Mouse (Mus musculus) forebrain, embryonic 12.5 days (tissue): ENCODE data around the gene Prkca. TPM values are rescaled to one million over a fixed set of nuclear protein-coding genes. Genes with fewer than 3 reads are reported as not detected.

Source experiments
- ATAC-seq: fragments of 200-750 bp; cut with Nextera tagmentation; 2 replicates; pipeline ENCODE4 v1.8.0; 2017; ENCODE audit warnings: moderate TSS enrichment; ENCODE audit not compliant: low FRiP score
- H3K27ac ChIP-seq: fragments of 300-500 bp; sonication (generic); 2 replicates; pipeline ENCODE4 v1.5.1; 2016; ENCODE audit warnings: mild to moderate bottlenecking
- H3K27me3 ChIP-seq: fragments of 300-500 bp; sonication (generic); 2 replicates; pipeline ENCODE4 v1.6.1; 2016; ENCODE audit warnings: mild to moderate bottlenecking
- H3K36me3 ChIP-seq: fragments of 300-500 bp; sonication (generic); replicated peaks from 2 replicates; pipeline ENCODE4 v1.6.1; 2016; ENCODE audit warnings: mild to moderate bottlenecking
- H3K4me1 ChIP-seq: fragments of 300-500 bp; sonication (generic); 2 replicates; pipeline ENCODE4 v1.6.1; 2016
- H3K4me2 ChIP-seq: fragments of 300-500 bp; sonication (generic); 2 replicates; pipeline ENCODE4 v1.6.1; 2016; ENCODE audit warnings: mild to moderate bottlenecking, moderate library complexity
- H3K4me3 ChIP-seq: fragments of 300-500 bp; sonication (generic); replicated peaks from 2 replicates; pipeline ENCODE4 v1.5.1; 2016; ENCODE audit warnings: mild to moderate bottlenecking
- H3K9ac ChIP-seq: fragments of 300-500 bp; sonication (generic); 2 replicates; pipeline ENCODE4 v1.6.1; 2016; ENCODE audit warnings: mild to moderate bottlenecking
- H3K9me3 ChIP-seq: fragments of 300-500 bp; sonication (generic); 2 replicates; pipeline ENCODE4 v1.6.1; 2016
- WGBS: fragments of 180-500 bp; shearing (Covaris S2); methylation state at CpG from one replicate; pipeline ENCODE4 v1.1.7; 2016; 5-methylcytosine and 5-hydroxymethylcytosine counted together
- polyA plus RNA-seq: library from polyadenylated mRNA; unstranded; fragments of >200 nt; fragmentation: Nextera tagmentation; extraction: Ambion mirVana; gene quantifications from 2 replicates; pipeline ENCODE4 v1.2.1, GENCODE M21; 2016

Prkca gene
- polyA plus RNA-seq, 1 experiment from 2014 or later: 4.6 TPM

- Histone ChIP-seq H3K9ac (no peak overlapping the region), H3K4me3 (no peak overlapping the region), H3K36me3 (no peaks in the 10 kb centered on the region), H3K4me2 (no peak overlapping the region), H3K27me3 (no peaks in the 10 kb centered on the region; the same call in 1 of the 2 replicates), H3K9me3 (no peaks in the 10 kb centered on the region), H3K4me1 (peaks cover 24% of the 10 kb centered on the region), H3K27ac (no peak overlapping the region)
- ATAC-seq: no peak
- WGBS: 92% methylated on average over 8 of the region's 8 CpGs
Observed at GRCm38 (mm10) chr11:108155088-108155580, 188.6 kb downstream of the Prkca start.

- no peak for ATAC-seq
- WGBS: 82% methylated on average over 9 of the region's 9 CpGs
- peaks cover 3% of the 10 kb centered on the region; the same call in 1 of the 2 replicates for H3K27me3 ChIP-seq
Observed at GRCm38 (mm10) chr11:108153997-108154841, 189.5 kb downstream of the Prkca start.

GRCm38 (mm10) chr11:108152591-108152990 is 191.1 kb downstream of the Prkca start:
- H3K27me3 ChIP-seq: peaks cover 3% of the 10 kb centered on the region; the same call in 1 of the 2 replicates
- peaks cover 41% of the 10 kb centered on the region for H3K4me1 ChIP-seq
- no peak overlapping the region for H3K27ac ChIP-seq
- 63% methylated on average over 4 of the region's 4 CpGs for WGBS
- no peaks in the 10 kb centered on the region for H3K9me3 ChIP-seq
- H3K36me3 ChIP-seq: no peaks in the 10 kb centered on the region
- H3K9ac ChIP-seq: no peak overlapping the region
- H3K4me3 ChIP-seq: no peak overlapping the region
- no peak overlapping the region for H3K4me2 ChIP-seq
- no peak for ATAC-seq

More at GRCm38 (mm10) chr11:108153997-108154841, 189.5 kb downstream of the Prkca start:
- no peaks in the 10 kb centered on the region for H3K9me3 ChIP-seq
- H3K27ac ChIP-seq: no peak overlapping the region
- no peaks in the 10 kb centered on the region for H3K36me3 ChIP-seq
- no peak overlapping the region for H3K4me3 ChIP-seq
- no peak overlapping the region for H3K9ac ChIP-seq
- no peak overlapping the region for H3K4me2 ChIP-seq
- H3K4me1 ChIP-seq: peaks cover 29% of the 10 kb centered on the region

GRCm38 (mm10) chr11:108150410-108150809 is 193.3 kb downstream of the Prkca start:
- Histone ChIP-seq H3K27ac (0 out of 2 replicates have a peak overlapping the region, but pooled peaks have one; percentile 19), H3K9me3 (no peaks in the 10 kb centered on the region), H3K36me3 (no peaks in the 10 kb centered on the region), H3K27me3 (peaks cover 3% of the 10 kb centered on the region; the same call in 1 of the 2 replicates), H3K4me3 (no peak overlapping the region), H3K9ac (no peak overlapping the region), H3K4me1 (peaks cover 48% of the 10 kb centered on the region), H3K4me2 (no peak overlapping the region)
- WGBS: 27% methylated on average over 7 of the region's 7 CpGs
- no peak for ATAC-seq

GRCm38 (mm10) chr11:108149187-108149586 is 194.5 kb downstream of the Prkca start:
- ATAC-seq: no peak

GRCm38 (mm10) chr11:108148491-108148890 is 195.2 kb downstream of the Prkca start:
- no peaks in the 10 kb centered on the region for H3K36me3 ChIP-seq
- no peak for ATAC-seq
- WGBS: 26% methylated on average over 4 of the region's 4 CpGs
- peaks cover 44% of the 10 kb centered on the region for H3K4me1 ChIP-seq
- H3K4me2 ChIP-seq: no peak overlapping the region
- no peak overlapping the region for H3K9ac ChIP-seq
- 0 out of 2 replicates have a peak overlapping the region, but pooled peaks have one; percentile 19 for H3K27ac ChIP-seq
- no peak overlapping the region for H3K4me3 ChIP-seq
- H3K27me3 ChIP-seq: peaks cover 3% of the 10 kb centered on the region; the same call in 1 of the 2 replicates
- no peaks in the 10 kb centered on the region for H3K9me3 ChIP-seq

More at GRCm38 (mm10) chr11:108149187-108149586, 194.5 kb downstream of the Prkca start:
- H3K27me3 ChIP-seq: peaks cover 3% of the 10 kb centered on the region; the same call in 1 of the 2 replicates
- WGBS: 73% methylated on average over 9 of the region's 9 CpGs
- no peak overlapping the region for H3K27ac ChIP-seq
- H3K4me2 ChIP-seq: no peak overlapping the region
- peaks cover 44% of the 10 kb centered on the region for H3K4me1 ChIP-seq
- H3K4me3 ChIP-seq: no peak overlapping the region
- no peaks in the 10 kb centered on the region for H3K36me3 ChIP-seq
- no peaks in the 10 kb centered on the region for H3K9me3 ChIP-seq
- H3K9ac ChIP-seq: no peak overlapping the region

- 0 out of 2 replicates have a peak, but pooled peaks cover 6% of the 10 kb centered on the region for H3K27me3 ChIP-seq
- peaks cover 39% of the 10 kb centered on the region for H3K4me1 ChIP-seq
- H3K4me3 ChIP-seq: no peak overlapping the region
- no peaks in the 10 kb centered on the region for H3K36me3 ChIP-seq
- H3K9me3 ChIP-seq: no peaks in the 10 kb centered on the region
- peak; percentile 44; the same call in 1 of the 2 replicates for ATAC-seq
- H3K9ac ChIP-seq: no peak overlapping the region
- no peak overlapping the region for H3K4me2 ChIP-seq
- 56% methylated on average over 13 of the region's 13 CpGs for WGBS
- H3K27ac ChIP-seq: peak overlapping the region; percentile 63
Observed at GRCm38 (mm10) chr11:108145752-108146496, 197.8 kb downstream of the Prkca start.

- Histone ChIP-seq H3K9ac (no peak overlapping the region), H3K4me3 (no peak overlapping the region), H3K27me3 (0 out of 2 replicates have a peak, but pooled peaks cover 6% of the 10 kb centered on the region), H3K36me3 (no peaks in the 10 kb centered on the region), H3K4me2 (no peak overlapping the region), H3K9me3 (no peaks in the 10 kb centered on the region), H3K4me1 (peaks cover 32% of the 10 kb centered on the region), H3K27ac (no peak overlapping the region)
- ATAC-seq: no peak
- 80% methylated on average over 8 of the region's 8 CpGs for WGBS
Observed at GRCm38 (mm10) chr11:108145128-108145527, 198.6 kb downstream of the Prkca start.

- Histone ChIP-seq H3K4me3 (no peak overlapping the region), H3K4me2 (no peak overlapping the region), H3K27me3 (0 out of 2 replicates have a peak, but pooled peaks cover 3% of the 10 kb centered on the region), H3K9me3 (no peaks in the 10 kb centered on the region), H3K27ac (no peak overlapping the region), H3K36me3 (no peaks in the 10 kb centered on the region), H3K9ac (no peak overlapping the region), H3K4me1 (peaks cover 29% of the 10 kb centered on the region)
- no peak for ATAC-seq
- 86% methylated on average over 2 of the region's 2 CpGs for WGBS
Observed at GRCm38 (mm10) chr11:108143739-108144138, 200.0 kb downstream of the Prkca start.

GRCm38 (mm10) chr11:108140028-108140427 is 203.7 kb downstream of the Prkca start:
- no peaks in the 10 kb centered on the region for H3K9me3 ChIP-seq
- 73% methylated on average over 7 of the region's 7 CpGs for WGBS
- no peak for ATAC-seq

GRCm38 (mm10) chr11:108136341-108136740 is 207.4 kb downstream of the Prkca start:
- no peak overlapping the region for H3K4me3 ChIP-seq
- H3K27ac ChIP-seq: 0 out of 2 replicates have a peak overlapping the region, but pooled peaks have one; percentile 36
- peaks cover 29% of the 10 kb centered on the region for H3K4me1 ChIP-seq
- H3K27me3 ChIP-seq: no peaks in the 10 kb centered on the region
- no peaks in the 10 kb centered on the region for H3K9me3 ChIP-seq
- no peak for ATAC-seq
- no peaks in the 10 kb centered on the region for H3K36me3 ChIP-seq
- H3K4me2 ChIP-seq: no peak overlapping the region
- WGBS: 35% methylated on average over 3 of the region's 3 CpGs
- no peak overlapping the region for H3K9ac ChIP-seq

More at GRCm38 (mm10) chr11:108140028-108140427, 203.7 kb downstream of the Prkca start:
- Histone ChIP-seq H3K9ac (no peak overlapping the region), H3K27ac (no peak overlapping the region), H3K36me3 (no peaks in the 10 kb centered on the region), H3K4me3 (no peak overlapping the region), H3K4me2 (no peak overlapping the region), H3K27me3 (0 out of 2 replicates have a peak, but pooled peaks cover 3% of the 10 kb centered on the region), H3K4me1 (peaks cover 28% of the 10 kb centered on the region)
